In the genomic region with DNA sequence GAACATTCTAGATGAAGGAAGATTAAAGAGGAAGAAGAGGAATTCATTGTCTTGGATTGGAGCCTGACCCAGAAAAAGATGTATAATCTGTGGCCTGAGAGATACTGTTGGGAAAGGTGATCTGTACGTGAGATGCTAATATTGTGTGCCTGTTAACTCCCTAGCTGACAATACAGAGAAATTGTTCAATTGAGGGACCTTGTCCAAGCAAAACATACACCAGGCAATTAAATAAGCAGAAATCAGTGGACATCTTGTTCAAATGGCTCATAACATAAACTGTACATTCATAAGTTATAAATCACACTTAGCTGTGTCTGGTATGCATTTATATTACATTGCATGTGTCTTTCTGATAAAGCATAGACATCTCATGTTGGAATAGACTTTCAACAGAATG, we compare ENCODE assay signal across 35 mouse cellular contexts.
"Had no signal": no experiment of that assay in that cellular context is flagged by ENCODE, and none has a peak within 500 bp of the region (broad histone marks: within the 10 kb centered on the region; RNA-seq: fewer than 3 reads in every experiment).

No protein-coding gene starts in this region.

- H3K4me2 ChIP-seq: heart, embryonic 11.5 days; heart, embryonic 12.5 days; heart, embryonic 13.5 days; heart, embryonic 15.5 days; hindbrain, embryonic 12.5 days; hindbrain, embryonic 13.5 days; hindbrain, embryonic 14.5 days; hindbrain, embryonic 15.5 days; intestine, embryonic 15.5 days; kidney, embryonic 15.5 days had no signal

- H3K4me1 ChIP-seq: heart, embryonic 15.5 days; hindbrain, embryonic 10.5 days; hindbrain, embryonic 12.5 days; hindbrain, embryonic 13.5 days; hindbrain, embryonic 15.5 days; intestine, embryonic 15.5 days; kidney, embryonic 15.5 days had no signal

- H3K9me3 ChIP-seq: hindbrain, embryonic 15.5 days; intestine, embryonic 15.5 days had no signal

- ATAC-seq: hindbrain, embryonic 16.5 days; hindbrain, postnatal 0 days; inflammation-experienced regulatory T-cells, adult 6 months; intestine, embryonic 15.5 days; intestine, embryonic 16.5 days; intestine, postnatal 0 days had no signal

- H3K4me3 ChIP-seq: heart, embryonic 10.5 days; heart, embryonic 12.5 days; heart, embryonic 13.5 days; heart, embryonic 15.5 days; hindbrain, embryonic 10.5 days; hindbrain, embryonic 12.5 days; hindbrain, embryonic 13.5 days; hindbrain, embryonic 15.5 days; intestine, embryonic 15.5 days; kidney, embryonic 15.5 days; layer of hippocampus, adult 2 months had no signal

- H3K9ac ChIP-seq: heart, embryonic 12.5 days; heart, embryonic 13.5 days; heart, embryonic 15.5 days; hindbrain, embryonic 12.5 days; hindbrain, embryonic 13.5 days; hindbrain, embryonic 14.5 days; hindbrain, embryonic 15.5 days; intestine, embryonic 15.5 days; kidney, embryonic 15.5 days had no signal

- H3K36me3 ChIP-seq: heart, embryonic 10.5 days; heart, embryonic 12.5 days; heart, embryonic 13.5 days; heart, embryonic 15.5 days; hindbrain, embryonic 10.5 days; hindbrain, embryonic 12.5 days; hindbrain, embryonic 13.5 days; hindbrain, embryonic 15.5 days; intestine, embryonic 15.5 days; kidney, embryonic 15.5 days had no signal

- H3K27me3 ChIP-seq: heart, embryonic 12.5 days; heart, embryonic 13.5 days; heart, embryonic 15.5 days; hindbrain, embryonic 12.5 days; hindbrain, embryonic 13.5 days; hindbrain, embryonic 15.5 days; intestine, embryonic 15.5 days; kidney, embryonic 15.5 days had no signal

- DNase-seq: heart, postnatal 10 days; heart, postnatal 14 days; heart, postnatal 36 days; heart, postnatal 4 days; kidney, adult 11 months; kidney, adult 18-20 months; kidney, adult 2 months; kidney, adult 8-10 months; kidney, adult 9 months; kidney, postnatal 10 days; kidney, postnatal 14 days; kidney, postnatal 25 days; kidney, postnatal 36 days; kidney, postnatal 4 days; layer of hippocampus, adult 9-11 months; layer of hippocampus, postnatal 36 days had no signal

- H3K27ac ChIP-seq: heart, embryonic 10.5 days; heart, embryonic 13.5 days; heart, embryonic 15.5 days; hindbrain, embryonic 10.5 days; hindbrain, embryonic 12.5 days; hindbrain, embryonic 13.5 days; hindbrain, embryonic 14.5 days; hindbrain, embryonic 15.5 days; hindbrain, postnatal 0 days; intestine, embryonic 15.5 days; kidney, embryonic 15.5 days; kidney, postnatal 0 days; layer of hippocampus, adult 2 months had no signal
